Mouse (Mus musculus): ENCODE measurements around the gene D1Pas1.

D1Pas1 gene

DNA sequence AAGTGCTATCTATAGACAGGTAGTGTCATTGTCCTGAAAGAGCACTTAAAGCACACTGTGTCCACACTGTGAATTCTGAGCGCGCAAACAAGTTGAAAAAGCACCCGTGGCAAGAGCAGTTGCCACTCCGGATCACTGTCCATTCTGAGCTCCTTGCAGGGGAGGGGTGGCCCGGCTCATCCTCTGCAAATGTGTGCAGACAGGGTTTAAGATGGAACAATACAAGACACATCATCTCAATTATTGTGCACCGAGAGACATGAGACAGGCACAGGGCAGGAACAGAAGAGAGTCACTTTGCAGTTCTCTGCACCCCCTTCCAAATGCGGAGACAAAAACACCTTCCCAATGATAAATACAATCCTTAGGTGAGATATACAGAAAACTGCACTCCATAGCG lies 19.3 kb downstream of the D1Pas1 start:
- DNase-seq (ENCODE audit: low spot score), result no peak

DNA sequence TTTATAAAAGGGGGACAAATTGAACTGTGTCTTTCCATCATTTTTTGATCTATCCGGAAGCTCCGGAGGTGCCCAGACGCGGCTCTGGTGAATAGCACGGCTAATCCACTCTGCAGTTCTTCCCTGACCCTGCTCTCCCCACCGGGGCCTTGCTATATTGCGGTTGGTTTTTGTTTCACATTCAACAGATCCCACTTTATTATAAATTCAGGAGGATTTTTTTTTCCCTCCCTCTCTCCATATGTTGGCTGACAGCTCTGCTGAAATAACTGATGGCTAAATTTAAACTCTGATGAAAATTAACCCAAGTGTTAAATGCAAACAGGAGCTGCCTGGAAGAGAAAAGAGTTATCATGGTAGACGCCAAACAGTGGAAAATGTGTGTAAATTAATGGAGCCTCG lies 21.1 kb downstream of the D1Pas1 start:
- DNase-seq (ENCODE audit: low spot score), result no peak

DNA sequence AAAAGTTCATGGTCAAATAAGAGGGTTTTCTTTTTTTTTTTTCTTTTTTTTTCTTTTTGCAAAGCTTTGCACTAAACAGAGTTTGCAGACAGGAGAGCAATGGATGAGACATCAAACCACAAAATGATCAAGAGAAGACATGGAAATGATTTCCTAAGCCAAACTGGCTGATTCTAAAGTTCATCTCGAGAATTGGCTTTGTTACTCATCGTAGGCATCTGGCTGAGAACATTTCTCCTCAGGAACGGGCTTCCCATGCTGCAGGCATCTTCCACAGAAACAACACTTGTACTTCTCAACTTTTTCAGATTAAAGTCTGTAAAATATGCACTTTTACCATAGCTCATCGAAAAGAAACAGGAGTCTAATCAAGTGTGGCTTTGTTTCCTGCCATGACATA lies 21.6 kb downstream of the D1Pas1 start:
- DNase-seq (ENCODE audit: low spot score), result no peak

DNA sequence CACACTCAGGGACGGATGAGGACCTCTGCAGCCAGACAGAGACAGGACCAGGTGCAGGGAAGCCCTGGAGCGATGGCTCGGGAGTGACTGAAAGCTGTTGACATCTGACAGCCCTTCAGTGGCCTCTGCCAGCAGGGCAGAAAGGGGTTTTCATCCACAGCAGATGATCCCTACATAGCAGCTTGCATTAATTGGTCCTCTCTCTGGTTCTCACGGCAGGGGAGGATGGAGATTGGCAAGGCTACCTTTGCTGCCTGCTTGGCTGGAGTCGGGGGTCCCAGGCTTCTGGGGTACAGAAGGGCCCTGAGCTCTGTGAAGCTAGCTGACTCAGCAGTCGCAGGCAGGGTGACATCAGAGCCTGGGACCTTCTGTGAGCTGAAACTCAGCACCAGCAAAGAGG lies 24.3 kb downstream of the D1Pas1 start:
- DNase-seq (ENCODE audit: low spot score), result no peak

DNA sequence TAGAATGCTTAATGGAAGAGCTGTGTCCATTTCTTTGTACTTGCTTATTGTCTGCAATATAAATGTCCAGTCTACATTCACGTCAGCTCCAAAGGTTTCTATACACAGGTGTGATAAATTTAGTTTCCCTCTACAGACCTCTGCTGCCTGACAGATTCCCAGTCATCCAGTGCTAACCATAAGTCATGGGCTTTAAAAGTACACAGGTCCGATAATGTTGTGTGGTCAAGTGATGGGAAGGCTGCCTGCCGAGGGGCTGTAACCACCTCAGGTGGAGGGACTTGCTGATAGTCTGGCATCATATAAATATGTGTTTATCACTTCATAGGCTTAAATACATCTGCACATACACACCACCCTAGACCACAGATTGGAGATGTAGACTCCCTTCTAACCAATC lies 24.9 kb downstream of the D1Pas1 start:
- no peak for DNase-seq (ENCODE audit: low spot score)

DNA sequence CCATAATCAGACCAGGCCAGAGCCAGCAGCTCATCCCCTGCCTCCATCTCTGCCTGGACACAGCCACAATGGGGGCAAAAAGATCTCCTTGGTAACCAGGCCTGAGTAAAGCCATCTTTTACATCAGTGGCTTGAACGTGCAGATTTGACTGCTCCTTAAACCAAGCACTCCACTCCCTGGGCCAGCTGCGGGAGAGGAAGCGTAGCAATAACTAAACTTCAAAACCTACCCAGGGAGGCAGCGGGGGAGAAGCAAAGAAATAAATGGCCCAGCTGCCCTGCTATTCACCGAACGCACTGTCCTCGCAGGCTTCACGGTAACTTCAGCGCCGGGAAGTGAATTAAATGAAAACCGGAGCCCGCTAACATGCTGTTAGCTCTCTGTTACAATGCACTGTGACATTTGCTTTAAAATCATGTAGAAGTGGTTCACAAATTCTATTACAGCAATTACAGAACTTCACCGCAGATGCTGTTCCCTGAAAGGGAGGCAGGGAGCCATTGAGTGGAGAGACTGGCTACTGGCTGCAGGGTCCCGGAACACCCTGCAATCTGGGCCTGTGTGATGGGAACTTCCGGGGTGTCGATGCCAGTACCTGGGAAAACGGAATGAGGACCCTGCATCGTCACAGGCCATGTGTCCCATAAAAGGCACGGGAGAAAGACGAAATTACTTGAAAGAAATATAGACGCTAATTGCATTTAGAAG lies 30.5 kb downstream of the D1Pas1 start:
- DNase-seq (ENCODE audit: low spot score), result no peak

DNA sequence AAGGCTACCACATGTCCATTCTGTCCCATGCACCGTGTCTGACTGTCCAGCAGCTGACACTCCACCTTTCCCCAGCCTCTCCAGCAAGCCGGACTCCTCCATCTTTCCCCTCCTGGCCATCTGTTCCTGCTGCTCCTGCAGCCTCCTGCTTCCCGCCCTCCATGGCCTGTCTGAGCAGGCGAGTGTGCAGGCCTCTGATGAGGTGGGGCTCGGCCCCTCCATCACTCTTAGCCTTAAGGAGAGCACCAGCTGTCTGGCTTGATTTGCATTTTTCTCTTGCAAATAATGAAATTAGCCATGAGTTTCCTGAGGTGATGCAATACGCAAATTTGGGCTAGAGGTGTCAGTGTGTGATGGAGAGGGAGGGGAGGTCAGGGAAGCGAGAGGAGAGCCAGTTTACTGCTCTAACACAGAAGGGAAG lies 36.2 kb downstream of the D1Pas1 start:
- no peak for DNase-seq (ENCODE audit: low spot score)

DNA sequence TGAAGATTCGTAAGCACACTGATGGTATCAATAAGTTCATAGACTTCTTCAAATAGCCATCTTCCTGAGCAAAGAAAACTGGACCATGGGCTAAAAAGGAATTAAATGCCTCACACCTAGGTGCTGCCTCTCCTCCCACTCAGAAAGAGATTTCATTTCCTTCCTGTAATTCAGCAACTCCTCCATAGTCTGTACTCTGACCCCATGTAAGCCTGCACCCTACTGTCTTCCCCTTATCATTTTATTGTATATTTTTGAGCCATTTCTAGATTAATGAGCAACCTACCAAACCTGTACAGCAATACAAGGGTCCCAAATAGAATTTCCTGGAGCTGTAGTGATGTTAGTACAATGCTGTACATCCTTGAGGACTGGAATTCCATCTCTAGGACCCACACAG lies 37.1 kb downstream of the D1Pas1 start:
- no peak for DNase-seq (ENCODE audit: low spot score)

DNA sequence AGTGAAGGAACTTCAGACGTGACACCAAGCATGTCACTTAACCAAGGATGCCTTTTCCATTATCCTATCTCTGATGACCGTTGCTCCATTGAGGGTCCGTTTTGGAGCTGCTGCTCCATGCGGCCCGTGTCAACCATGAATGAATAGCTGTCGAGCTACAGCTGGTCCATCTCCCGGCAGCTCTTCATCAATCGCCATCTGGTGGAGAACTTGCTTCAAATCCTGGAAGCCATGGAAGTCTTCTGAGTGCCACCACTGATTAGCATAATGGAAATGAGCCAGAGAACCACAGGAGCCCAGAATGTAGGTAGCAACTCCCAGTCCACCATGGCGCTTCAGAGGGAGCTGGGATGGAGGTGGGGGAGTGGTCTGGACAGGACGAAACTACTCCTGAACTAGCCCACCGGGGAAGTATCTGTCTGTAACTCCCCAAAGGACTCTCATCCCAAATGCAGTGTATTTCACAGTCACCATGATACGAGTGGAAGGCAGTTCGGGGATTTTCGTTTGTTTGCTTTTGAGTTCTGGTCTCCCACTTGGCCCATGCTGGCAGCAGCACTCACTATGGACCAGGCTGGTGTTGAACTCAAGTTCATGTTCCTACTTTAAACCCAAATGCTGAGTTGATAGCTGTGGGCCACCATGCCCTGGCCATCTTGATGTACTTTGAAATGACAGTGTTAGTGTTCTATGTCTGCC lies 39.2 kb downstream of the D1Pas1 start:
- no peak for DNase-seq (ENCODE audit: low spot score)

DNA sequence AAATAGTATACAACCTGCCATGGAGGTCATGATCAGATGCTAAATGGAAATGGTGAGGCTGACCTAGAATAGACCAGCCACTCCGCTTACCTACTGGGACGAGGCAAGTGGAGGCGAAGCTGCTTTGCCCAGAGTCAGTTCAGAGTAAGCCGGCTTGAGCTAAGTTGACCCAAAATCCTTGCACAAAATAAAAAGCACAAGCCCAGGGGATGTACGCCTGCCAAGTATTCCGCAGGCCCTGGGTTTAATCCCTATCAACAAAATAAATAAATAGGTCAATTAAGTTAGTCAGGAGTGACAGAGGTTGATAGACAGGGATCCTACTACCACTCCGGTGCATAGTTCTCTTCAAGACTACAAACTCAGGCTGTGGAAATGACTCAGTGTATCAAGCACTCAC lies 41.0 kb downstream of the D1Pas1 start:
- DNase-seq (ENCODE audit: low spot score), result no peak

DNA sequence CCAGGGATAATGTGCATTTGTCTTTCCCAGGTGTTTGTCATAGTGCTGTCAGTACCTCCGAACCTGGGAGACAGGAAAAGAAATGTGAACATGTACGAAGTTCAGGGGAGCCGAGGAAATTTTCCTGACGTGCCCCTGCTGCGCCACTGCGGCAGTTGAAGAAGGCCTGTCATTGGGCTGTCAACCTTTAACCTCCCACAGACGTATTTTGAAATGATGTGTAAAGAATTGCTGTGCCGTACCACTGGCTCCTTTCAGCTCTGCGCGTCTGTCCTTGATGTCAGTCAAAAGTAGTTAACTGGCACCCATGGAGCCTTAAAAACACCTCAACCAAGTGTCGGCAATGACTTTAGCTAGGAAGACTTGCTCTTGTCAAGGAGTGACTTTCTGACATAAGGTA lies 42.9 kb downstream of the D1Pas1 start:
- no peak for DNase-seq (ENCODE audit: low spot score)

DNA sequence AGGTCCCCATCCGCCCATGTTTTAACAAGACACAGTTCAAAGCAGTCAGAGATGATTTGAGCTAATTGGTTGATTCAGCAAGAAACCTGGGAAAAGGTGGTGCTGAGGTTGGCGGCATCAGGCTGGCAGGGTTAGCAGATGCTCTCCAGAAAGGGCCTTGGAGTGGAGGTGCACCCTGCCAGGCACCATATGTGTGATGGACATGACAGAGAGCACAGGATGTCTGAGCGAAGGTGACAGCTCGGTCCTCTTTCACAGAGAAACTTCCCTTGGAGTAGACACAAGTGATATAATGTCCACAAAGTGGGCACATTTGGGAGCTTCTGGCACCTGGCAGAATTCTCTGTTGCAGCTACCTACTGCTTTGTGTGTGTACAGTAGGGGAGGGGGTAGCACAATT lies 44.4 kb downstream of the D1Pas1 start:
- DNase-seq (ENCODE audit: low spot score), result no peak

DNA sequence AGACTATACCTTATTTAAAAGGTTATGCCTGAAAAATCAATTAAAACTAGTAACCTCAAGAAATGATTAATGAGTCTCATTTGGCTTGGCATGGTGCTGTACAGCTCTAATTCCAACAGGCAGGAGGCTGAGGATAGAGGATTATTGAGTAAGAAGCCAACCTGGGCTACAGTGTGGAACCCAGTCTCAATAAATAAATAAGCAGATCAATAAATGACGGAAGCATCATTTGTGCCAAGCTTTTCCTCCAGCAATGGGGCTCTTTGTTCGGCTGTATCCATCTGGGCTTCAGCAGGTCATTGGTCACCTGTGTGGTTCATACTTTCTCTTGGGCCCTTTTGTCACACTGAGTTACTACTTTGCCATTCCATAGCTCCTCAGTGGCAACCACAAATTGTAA lies 46.9 kb downstream of the D1Pas1 start:
- no peak for DNase-seq (ENCODE audit: low spot score)

DNA sequence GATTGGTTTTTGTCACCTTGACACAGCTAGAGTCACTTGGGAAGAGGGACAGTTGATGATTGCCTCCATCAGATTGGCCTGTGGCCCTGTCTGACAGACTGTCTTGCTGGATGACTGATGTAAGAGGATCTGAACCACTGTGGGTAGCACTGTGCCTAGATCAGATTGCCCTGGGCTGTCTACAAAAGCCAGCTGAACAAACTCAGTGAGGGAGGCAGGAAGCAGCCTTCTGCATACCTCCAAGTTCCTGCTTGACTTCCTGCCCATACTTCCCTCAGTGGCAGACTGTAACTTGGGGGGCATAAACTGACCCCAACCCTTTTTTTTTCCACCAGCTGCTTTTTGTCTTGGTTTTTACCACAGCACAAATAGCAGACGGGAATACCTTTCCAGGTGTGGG lies 48.5 kb downstream of the D1Pas1 start:
- DNase-seq (ENCODE audit: low spot score), result peak; percentile 46

DNA sequence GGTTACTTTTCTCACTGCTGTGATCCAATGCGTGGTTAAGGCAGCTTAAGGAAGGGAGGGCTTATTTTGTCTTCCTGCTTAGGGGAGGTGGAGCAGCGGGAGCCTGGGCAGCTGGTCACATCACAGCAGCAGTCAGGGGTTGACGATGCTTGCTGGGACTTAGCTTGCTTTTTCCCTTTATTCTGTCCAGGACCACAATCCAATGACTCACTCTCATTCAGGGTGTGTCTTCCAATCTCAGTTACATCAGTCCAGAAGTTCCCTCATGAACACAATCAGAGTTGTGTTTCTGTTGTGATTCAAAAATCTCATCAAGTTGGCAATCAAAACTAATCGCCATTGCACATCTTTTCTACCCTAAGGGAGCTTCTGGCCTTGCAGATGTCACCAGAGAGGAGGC lies 48.9 kb downstream of the D1Pas1 start:
- no peak for DNase-seq (ENCODE audit: low spot score)

DNA sequence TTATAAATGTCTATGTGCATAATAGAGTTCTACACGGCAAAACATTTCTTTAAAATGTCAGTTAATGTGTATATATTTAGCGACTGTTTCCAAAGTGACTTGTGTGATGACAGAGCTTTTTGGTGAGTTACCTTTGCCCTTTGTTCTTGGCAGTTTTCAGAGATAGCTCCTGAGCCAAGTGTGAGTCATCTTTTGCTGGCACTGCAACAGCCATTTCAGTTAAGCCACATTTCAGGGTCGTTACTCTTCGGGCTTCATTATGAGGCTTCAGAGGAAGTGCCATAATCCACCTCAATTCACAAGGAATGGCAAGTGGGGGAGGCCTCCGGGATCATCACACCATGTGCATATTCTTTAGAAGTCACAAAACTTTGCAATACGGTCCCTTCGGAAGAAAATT lies 52.8 kb downstream of the D1Pas1 start:
- no peak for DNase-seq (ENCODE audit: low spot score)

All from embryo, embryonic 10 days (tissue).